Mouse (Mus musculus) ZHBTc4 (cell line): ENCODE measurements at regions not wholly inside any gene's neighbourhood (a gene's known extent, or its start where the extent isn't known, plus 50 kb on each side); places are given as distances from the start of the nearest gene placed in this dataset.

Experiments
- DNase-seq: peaks from one replicate; pipeline ENCODE4 v3.0.0-alpha.2; 2011; ENCODE audit warnings: low read depth, low spot score

DNA sequence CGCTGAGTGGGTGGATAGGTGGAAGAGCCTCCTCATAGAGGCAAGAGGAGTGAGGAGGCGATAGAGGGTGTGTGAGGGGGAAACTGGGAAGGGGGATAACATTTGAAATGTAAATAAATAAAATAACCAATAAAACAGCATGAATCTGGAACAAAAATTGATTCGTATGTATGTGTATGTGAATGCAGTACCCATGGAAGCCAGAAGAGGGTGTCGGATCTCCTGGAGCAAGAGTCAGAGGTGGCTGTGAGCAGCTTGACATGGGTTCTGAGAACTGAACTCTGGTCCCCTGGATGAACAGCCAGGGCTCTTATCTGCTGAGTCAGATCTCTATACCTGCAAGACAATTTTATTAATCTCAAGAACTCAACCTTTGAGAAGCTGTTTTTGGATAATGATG is 81.4 kb downstream of the Tfap2b start:
- peak; percentile 49 for DNase-seq

DNA sequence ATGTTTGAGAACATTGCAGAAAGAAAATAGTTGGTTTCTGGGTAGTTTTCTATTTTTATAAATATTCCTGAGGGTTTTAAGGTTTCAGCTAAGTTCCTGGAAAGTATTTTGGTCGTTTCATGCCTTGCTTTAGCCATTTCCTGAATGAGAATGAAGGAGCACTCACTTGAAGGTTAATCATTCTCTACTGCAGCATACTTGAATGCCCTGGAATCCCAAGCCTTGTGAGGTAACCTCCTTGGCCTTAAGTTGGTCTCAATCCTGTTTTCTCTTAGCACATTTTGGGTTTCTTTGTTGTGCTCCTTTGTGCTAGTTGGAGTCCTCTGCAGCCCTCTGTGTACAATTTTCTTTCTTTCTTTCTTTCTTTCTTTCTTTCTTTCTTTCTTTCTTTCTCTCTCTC is 112.9 kb downstream of the Tfap2b start:
- no peak for DNase-seq

DNA sequence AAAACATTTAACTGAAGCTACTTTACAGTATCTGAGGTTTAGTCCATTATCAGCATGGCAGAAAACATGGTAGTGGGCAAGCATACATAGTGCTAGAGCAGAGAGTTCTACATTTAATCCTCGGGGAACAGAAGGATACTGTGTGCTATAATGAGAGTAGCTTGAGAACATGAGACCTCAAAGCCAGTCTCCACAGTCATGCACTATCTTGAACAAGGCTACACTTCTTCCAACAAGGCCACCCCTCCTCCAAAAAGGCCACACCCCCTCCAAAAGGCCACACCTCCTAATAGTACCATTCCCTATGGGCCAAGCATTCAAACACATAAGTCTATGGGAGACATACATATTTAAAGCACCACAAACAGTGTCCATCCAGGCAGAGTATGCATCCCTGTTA is 127.3 kb downstream of the Tfap2b start:
- DNase-seq: no peak

DNA sequence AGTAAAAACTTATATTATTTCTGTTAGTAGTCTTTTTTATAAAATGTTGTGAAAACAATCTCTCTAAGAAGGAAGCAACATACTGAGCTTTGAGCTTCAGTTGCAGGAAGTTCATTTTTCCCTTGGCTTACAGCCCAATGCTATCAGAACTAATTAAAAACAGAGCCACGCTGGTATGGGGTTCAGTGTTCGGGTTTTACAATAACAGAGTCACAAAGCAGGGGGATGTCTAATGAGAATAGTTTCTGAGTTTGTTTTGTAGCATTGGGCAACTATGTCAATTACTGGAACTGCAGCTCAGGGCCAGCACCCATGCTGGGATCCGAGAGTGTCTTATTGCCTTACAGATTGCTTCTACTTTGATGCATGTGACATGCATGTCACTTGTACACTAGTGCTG is 128.5 kb downstream of the Tfap2b start:
- no peak for DNase-seq

DNA sequence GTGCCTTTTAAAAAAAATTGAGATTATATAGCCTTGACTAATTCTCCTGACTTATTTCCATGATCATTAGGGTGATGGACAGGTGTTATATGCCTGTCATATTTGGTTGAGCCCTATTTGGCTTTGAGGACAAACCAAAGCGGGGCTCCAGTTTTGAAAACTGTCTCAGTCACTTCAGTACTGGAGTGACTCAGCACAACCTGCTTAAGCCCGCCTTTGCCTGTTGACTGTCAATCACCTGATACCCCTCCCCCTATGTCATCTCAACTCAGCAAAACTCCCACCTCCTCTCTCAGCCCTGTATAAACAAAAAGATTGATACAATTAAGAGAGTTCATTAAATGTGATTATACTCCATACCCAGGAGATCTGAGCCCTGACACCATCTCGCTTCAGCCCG is 135.7 kb downstream of the Tfap2b start:
- peak; percentile 18 for DNase-seq

DNA sequence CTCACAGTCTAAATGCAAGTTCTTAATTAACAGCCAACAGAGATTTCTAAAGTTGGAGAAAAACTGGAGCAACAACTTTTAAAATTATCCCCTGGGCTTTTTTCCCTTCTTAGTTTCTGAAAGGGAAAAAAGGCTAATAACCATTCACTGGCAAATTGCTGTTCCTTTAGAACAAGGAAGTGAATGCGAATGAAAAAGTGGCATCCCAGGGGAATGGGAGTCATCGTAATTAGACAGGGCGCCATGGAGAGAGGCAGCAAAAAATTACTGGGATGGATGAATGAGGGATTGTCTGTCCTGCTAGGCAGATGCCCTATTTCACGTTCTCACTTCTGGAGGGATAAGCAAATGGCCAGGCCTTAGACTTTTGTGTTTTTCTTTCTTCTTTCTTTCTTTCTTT is 141.8 kb downstream of the Tfap2b start:
- DNase-seq: no peak

DNA sequence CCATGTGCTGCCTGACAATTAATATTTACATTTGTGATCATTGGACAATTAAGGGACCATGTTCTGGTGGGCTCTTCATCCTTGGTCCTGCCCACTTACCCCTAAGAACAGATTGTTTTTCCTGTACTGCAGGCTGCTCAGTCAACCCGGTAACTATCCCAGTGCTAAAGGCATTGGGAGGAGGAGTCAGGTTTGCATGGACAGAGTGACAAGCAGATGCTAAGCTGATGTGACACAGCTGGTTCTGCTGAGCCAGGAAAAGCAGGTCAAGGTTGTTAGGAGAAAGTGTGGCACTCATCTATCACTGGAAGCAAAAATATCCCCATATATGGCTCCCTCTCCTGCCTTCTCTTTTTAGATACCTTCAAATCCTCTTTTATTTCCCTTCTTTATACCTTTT is 176.1 kb downstream of the Tfap2b start:
- no peak for DNase-seq

DNA sequence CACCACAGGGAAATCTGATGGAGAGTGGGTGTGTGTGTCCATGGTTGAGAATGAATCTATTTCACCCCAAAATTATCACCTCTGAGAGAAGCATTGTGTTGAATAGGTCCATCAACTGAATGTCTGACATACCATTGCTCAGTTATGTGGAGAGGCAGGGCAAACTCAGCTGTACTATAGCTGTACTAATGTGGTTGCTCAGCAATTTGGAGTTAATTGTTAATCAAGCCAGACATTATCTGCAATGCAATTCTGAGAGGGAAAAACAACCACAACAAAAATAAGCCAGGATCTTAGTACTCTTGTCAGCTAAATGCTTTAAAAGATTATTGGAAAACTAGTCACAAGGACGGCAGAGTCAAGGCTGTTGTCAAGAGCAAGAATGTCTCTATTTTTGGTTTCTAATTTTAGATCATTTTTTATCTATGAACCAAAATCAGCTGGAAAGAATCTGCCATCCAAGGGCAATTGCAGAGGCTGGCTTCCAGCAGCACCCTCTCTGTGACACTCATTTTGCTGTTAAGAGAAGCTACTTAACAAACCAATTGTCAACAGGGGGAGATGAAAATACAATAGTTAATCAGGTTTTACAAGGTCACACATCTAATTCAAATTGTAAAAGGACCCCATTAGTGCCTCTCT is 180.3 kb downstream of the Tfap2b start:
- no peak for DNase-seq

DNA sequence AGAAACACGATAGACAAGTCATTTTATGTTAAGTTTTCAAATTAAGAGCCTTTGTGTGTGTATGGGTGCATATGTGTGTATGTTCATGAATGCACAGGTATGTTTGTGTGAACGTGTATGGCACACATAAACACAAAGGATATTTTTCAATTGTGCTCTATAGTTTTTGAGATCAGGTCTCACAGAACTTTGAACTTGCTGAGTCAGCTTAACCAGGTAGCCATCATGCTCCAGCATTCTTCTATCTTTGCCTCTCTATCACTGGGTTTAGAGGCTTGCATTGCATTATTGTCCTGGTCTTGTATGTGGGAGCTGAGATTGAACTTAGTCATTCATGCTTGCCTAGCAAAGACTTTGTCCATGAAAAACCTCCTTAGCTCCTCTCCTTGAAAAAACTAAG is 198.8 kb downstream of the Tfap2b start:
- DNase-seq: no peak

DNA sequence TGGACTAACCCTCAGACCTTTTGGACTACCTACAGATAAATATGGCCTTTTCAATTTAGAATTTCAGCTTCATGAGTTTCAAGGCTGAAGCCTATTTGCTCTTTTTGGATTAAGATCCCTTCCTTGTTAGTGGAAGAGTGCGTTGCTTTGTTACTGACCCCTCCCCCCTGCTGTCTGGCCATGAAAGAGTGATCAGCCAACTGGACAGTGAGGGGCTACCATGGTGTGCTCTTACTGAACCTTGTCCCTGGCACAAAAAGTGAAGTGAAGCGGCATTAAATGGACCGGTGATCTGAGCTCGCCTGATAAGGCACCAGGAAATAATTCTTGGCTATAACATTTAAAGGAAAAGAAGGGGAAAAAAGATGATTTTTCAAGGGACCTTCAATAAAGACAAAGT is 203.6 kb downstream of the Tfap2b start:
- DNase-seq: no peak

DNA sequence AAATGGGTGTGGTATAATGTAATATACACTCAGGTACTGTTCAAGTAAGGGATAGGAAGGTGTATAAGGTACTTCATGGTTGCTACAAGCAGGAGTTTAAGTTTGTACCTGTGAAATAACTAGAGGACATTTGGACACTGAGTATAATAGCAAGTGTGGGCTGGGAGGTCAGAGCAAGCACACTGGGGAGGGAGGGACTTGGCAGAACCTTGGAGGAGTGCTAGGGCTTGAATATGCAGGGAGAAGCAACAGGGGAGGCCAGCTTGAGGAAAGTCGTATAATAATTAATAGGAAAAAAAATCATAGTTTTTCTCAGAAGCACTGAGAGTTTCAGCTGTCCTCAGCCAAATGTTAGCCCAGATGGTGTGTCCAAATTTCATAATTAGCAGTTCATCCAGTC is 212.4 kb downstream of the Tfap2b start:
- no peak for DNase-seq

DNA sequence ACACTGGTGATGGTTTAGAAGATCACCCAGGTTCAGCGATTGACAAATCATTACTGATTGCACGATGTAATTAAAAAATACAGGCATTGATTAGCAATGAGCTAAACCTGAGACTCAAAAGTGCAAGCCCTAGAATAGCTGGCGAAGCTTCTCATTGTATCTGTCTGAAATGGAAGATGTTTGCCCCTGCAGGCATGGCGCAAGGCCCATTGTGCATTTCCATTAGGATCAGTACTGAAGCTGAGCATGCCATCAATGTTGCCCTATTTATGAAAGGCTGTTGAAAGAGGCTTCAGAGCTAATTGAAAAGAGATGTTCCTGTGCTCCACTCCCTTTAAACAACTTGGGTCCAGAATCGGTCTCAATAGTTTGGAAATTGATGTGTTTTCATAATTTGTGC is 242.1 kb downstream of the Tfap2b start:
- no peak for DNase-seq

DNA sequence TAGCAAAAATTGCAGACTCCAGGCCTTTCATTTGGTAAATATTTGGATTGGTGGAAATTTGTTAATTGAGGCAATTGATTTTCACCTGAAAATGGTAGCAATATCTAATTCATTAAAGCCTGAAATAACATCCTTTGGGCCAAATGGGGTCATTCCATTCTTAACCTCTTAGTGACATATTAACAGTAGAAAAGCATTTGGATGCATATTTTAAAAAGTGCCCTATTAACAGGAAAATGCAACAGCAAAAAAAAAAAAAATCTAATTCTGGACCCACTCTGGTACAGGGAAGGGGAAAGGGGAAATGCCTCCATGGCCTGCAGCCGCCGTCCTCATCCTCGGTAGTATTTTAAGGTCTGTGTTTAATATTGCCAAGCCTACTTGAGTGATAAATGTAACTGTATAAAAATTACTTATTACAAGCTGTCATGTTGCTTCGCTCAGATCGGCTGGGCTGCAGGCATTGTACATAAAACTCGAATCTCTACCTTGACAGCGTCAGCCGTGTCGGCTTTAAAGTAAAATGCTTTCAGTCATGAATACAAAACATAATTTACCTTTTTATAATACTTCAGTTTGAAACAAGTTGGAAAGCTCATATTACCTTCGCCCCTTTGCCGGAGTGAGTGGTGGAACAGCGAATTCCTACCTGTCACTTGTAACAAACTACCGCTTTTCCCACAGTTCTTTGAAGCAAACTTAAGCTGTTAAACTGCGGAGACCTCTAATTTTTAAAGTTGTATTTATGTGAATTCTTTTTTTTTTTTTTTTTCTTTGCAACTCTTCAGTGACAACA is 250.1 kb downstream of the Tfap2b start:
- DNase-seq: no peak

DNA sequence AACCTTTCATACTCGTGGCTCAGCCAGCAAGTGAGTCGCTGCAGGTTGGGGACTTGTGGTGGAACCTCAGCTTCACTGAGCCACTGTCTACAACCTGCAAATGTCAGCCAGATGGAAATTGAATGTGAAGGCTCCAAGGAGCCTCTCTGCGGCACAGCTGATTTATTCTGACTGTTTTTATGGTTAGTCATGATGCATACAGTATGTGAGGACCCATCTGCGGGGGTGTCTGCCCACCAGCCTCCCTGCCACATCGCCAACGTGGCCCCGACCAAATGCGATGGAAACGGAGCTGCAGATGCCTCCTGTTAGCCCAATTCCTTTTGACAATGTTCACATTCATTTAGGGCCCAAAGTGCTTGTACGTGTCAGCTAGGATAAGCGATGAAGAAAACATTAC is 251.2 kb downstream of the Tfap2b start:
- no peak for DNase-seq

DNA sequence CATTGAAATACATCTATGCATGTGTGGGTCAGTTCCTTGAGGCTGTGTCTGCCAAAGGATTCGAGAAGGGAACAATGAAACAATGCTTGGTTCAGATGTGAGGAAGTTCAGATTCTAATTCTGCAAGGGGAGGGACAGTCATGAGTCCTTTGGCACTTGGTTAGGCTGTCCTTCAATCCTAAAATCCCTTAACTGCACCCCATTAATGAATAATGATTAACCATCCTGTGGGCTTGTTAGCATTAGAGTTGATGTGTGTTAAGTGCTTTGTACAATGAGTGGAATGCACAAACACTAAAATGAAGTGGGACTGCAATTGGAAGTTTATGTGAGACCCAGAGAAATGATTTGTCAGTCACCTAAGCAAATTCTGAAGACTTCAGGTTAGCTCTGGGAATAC is 264.8 kb downstream of the Tfap2b start:
- DNase-seq: no peak
